Mouse (Mus musculus) c-Kit-negative CD71-positive TER-119-positive erythroid progenitor cells, embryonic 14.5 days (primary cell): ENCODE measurements around the gene Ric8b.
A peak's percentile ranks its signal among the peaks of the same experiment; 100 is the strongest.

Experiments
- DNase-seq: peaks from one replicate; pipeline ENCODE4 v3.0.0-alpha.2; 2013; ENCODE audit warnings: low read depth, low spot score

Gene Ric8b

DNA sequence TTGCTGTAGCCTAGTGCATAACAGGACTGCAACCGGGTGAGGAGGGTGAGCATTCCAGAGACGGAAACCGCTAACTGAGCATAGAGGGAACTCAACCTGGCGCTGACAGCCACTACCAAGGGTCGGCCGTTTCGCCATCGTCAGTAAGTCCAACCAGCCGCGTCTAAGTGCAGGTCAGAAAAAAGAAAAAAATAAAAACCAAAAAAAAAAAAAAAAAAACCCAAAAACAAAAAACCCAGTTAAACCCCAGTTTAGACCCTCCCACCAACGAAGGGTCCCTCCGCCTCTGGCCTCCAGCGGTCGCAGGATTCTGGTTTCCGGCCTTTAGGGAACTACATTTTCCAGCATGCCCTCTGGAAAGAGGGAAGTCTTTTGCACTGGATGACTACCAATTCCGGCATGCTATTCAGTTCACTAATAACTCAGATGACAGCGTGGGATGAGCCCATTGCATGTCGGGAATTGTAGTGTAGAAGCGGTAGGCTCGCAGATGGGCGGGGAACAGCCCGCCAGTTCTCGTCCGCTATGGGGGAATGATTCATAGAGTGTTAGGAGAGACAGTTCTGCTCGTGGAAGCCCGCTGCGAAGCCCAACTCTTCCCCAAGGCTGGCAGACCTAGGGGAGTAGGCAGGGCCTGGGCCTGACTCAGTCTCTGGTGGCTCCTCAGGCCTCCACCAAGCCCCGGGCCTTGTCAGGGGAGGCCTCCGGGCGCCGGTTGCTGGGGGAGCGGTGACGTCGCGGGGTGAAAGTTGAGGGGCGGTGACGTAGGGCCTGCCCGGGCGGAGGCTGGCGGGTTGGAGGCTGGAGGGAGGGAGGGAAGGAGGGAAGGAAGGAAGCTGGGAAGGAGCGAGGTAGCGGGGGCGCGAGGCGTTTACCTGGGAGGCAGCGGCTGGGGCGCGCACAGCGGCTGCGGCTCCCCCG, at the start of gene Ric8b:
Ric8b (plus strand) TSS at position 807 of the 921 bp plus-strand sequence.
- peak; percentile 82 for DNase-seq

DNA sequence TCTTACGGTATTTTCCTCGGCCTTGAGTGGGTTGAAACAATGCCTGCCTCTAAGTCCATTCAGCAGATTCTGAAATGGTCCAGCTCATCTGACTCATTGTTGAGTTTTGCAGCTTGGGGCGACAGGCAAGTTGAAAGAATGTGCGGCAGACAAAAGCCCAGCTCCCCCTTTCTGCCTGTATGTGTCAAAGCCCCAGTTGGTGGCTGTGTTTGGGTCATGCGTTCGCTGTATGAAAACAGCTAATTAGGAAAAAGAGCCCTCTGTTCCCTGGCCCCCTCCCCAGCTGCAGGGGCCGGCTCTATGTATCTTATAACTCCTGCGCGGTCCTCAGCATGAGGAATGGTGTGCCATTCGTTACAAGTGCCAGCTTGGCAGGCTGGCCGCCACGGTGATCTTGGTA, 46.1 kb upstream of the Ric8b start:
- no peak for DNase-seq

DNA sequence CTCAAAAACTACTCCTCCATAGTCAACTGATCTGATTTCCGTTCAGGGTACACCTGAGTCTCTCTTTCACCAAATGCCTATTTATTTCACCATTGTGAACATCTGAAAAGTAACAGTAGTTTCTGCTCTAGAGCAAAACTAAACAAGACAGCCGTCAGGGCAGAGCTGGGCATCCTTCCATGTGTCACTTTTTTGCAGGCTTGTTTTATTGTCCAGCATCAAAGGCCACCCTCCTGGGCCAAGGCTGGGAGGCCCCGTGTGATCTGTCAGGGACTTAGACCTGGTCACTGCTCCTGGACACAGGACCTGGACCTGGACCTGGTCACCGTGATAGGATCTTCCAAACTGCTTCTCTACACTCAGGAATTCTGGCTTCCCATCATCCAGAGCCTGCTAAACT, 45.5 kb upstream of the Ric8b start:
- DNase-seq: no peak

DNA sequence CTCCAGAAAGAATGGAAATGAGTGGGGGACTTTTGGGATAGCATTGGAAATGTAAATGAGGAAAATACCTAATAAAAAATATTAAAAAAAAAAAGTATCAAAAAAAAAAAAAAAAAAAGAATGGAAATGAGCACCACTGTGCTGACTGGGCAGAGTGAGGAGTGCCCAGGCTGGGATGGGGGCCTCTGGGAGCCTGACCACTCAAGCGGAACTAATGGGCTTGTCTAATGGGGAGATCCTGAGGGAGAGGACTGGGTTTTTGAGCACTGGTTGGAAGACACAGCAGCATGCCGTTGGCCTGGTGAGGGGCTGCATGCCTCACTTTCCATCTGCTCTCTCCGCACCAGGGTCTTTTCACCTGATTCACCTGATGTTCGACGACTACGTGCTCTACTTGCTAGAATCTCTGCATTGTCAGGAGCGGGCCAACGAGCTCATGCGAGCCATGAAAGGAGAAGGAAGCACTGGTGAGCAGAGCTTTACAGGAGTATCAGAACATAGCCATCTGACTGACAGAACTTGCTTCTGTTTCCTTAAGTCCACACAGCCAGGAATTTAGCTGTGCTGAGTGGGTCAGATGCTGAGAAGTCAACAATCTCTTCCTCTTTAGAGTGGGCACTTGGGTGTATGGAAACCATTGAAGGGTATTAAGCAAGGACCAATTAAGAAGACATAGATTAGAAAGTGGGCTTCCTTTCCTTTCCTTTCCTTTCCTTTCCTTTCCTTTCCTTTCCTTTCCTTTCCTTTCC, 37.4 kb upstream of the Ric8b start:
- no peak for DNase-seq

DNA sequence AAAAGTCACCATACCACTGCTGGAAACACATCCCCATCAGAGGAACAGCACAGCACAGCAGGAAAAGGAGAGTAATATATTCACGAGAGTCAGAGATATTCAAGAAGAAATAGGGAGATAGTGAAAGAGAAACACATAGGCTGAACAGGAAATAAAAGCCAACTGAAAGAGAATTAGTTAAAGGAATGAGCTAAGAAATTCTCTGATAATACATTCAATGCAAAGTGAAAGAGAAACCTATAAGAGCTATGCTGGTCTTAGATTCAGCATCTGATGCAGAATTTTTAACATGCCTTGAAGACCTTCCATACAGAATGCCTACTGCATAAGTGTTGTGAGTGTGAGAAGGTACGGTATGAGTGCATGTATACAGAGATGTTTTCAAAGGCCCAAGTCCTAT, 34.9 kb upstream of the Ric8b start:
- DNase-seq: no peak

DNA sequence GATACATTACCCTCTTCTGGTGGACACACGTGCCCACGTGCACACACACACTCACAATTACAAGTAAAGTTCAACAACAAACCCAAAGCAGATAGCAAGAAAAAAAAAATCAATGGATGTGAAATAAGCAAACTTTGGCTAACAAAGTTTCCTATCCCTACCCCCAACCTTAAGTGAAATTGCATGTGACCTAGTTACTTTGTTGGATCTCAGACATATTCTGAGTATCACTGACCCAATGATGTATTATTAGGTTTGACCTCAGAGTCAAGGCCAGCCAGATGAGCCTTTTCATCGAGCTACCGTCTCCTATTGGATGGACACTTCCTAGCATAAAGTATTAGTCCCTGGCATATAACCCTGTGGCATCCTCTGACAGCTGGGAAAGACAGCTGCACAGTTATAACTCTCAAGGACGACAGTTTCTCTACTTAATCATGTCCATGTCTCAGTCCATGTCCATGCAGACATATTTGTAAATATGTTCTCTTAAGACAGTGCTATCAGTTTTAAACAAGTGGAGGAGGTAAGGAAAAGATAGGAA, 32.0 kb upstream of the Ric8b start:
- DNase-seq: no peak

DNA sequence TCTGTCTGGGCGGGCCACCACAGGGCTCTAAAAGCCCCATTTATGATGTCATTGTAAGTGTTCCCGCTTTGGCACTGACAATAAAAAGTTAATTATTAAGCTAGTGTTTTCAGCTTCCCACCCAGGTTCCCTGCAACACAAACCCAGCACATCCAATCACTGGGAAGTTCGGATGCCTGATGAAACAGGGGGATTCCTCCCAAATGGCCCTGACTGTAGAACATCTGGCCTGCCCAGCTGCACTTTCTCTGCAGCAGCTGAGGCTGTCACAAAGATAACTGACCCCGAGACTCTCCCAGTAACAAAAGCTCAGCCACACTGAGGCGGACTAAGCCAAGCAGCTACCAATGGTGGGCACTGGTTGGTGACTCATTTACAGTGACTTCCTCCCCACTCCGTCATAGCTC, 31.2 kb upstream of the Ric8b start:
- DNase-seq: no peak

DNA sequence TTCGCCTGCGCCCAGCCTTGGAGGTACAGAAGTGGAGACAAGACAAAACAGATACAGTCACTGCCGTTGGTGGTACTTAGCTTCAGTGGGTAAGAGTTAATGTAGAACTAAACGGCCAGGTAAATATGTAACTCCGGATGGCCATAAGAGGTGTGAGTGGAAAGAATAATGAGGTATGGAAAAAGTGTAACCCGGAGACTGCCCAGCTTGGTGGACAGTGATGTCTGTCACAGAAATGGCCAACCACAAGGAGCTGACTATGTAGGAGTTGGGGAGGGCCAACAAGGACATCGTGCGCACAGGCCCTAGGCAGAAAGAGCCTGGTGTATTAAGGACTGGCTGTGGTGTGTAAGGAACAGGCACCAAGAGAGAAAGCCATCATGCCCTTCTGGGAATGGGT, 30.6 kb upstream of the Ric8b start:
- no peak for DNase-seq

DNA sequence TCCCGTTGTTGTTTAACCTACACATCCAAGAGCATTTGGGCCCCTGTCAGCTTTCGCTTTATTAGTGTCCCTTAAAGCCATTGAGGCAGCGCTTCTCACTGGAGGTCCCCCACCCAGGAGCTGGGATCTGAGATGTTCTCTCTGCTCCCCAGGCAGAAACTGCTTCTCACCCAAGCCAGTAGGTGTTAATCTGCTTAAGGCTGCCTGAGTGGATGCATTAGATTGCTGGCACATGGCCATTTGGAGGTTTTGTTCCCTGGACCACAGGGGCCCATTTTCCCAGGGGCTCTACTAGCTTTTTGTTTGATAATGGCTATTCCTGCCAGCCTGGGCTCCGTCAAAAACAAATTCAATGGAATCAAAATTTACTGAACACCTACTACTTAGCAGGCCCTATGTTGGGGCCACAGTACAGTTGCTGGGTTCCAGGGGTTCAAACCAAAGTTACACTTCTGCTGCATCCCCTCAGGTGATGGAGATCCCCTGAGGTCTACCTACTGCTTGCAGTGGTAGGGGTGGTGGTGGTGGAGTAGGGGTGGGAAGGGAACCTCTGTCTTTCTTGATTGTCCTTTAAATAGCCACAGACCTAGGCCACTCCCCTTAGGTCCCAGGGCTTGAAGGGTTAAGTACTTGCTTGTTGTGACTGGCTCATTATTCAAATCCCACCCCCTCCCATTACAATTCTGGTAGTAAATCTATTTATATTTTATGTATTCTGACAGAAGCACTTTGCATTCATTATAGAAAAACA, 28.1 kb upstream of the Ric8b start:
- no peak for DNase-seq

DNA sequence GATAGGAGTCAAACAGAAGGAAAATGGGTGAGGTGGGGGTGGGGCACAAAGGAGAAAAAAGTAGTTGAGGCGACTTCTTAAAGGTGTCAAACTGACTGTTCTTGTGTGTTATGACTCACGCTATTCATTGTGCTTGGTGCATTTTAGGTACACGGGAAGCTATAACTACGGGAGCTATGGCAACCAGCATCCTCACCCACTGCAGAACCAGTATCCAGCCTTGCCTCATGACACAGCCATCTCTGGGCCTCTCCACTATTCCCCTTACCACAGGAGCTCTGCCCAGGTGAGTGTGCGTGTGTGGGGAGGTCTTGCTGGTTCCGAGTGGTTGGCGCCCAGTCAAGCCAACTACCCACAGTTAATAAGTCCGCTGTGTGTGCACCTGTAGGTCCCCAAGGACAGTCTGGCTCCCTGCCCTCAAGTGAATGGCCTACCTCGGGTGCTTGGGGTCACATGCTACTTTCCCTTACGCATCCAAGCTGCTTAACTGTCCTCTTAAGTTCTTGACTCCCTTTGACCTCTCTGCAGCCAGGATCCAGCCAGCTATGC, 21.5 kb upstream of the Ric8b start:
- no peak for DNase-seq

DNA sequence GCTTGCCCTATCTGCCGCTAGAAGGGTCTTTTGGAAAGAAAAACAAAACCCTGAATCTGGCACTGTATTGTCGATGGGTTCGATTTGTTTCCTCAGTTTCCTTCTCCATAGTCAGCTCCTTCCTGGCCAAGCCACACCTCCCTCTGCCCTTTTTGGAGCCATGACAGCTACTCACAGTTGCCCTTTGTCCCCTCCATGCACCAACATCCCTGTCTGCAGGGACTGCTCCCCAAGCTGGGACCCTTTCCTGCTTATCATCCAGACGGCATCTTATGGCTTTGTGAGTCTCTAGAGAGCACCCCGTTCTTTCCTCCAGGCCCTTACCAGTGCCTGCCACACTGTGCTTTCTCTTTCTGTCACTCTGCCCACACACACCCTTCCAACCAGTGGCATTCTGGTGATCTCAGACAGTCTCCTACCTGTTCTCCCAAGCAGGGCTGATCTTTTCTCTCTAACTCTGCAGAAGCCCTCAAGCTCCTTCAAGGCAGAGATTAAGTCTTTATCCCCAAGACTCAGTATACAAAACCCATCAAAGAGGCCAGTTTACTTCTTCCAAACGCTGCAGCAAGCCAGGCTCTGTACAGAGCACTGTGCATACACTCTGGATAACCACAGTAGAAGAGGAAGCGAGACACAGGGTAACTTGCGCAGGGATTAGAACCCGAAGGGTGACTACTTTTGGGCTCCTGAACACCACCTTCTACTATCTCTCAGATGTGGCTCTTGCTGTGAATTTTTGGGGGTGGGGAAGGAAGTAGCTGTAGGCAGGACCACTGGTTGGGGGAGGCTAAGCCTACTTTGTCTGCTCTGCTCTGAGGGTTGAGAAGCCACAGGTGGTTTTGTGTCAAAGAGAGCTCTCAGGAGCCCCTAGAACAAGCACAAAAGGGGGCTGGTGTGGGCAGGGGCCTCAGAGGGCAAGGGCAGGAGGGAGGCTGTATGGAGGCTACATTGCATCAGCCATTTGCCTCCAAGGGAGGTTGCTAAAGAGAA, 20.2 kb upstream of the Ric8b start:
- DNase-seq: no peak

DNA sequence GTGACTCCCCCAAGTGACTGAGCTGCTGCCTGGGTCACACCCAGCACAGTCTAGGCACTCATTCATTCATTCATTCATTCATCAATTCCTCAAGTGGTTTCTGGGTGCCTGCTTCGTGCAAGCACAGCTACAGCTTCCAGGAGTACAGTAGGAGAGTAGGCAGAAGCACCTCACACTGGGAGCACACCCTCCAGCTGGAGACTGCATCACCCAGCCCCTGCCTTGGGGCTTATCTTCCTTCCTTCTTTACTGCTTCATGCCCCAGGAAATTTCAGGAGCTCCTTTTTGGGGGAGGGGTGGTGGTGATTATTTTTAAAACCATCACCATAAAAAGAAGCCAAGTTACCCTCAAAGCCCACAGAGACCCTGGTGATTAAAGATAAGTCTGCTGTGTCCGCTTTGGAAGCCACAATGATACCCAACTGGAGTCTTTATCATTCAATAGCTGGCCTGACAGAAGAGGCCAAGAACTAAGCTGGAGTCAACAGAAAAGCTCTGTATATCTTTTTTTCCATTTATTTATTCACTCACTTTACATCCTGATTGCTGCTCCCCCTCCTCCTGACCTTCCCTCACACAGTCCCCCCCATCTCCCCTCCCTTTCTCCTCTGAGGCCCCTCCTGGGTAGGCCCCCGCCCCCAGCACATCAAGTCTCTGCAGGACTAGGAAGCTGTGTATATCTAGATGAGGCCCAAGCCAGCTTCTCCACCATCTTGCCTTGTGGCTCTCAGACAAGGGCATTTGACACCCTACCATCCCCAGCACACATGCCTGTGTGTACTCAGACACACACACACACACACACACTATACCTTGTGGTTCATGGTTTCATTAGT, 19.1 kb upstream of the Ric8b start:
- DNase-seq: no peak

DNA sequence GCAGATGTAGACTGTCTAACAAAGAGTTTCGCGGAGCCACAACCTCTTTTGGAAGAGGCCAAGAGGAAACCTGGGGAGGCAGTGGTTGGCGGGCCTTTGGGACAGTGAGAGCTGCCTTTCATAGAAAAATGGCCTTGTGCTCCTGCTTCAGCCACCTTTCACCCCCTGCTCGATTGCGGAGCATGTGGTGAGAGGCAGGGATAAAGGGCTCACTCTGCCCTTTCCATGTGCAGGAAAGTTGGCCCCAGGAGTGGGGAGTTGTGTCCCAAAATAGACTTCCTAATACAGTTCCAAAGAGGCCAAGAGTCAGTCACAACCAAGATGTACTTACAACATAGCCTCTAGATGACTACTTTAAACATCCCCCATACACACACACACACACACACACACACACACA, 15.7 kb upstream of the Ric8b start:
- no peak for DNase-seq

DNA sequence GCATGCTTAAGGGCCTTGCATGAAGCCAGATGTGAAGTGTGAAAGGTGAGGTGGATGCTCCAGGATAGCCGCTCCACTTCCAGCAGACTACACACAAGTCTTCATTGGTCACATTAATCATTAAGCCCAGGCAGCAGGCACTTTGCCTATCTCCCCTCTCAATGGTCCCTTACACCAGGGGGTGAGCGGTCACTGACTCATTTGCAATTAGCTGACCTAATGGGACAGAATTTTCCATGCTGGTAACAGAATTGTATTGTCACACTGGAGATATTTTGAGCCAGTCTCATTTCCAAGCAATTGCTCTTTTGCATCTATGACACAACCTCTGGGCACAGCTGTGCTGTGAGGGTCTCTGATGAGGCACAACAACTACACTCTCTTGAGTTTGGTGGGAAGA, 15.2 kb upstream of the Ric8b start:
- no peak for DNase-seq

DNA sequence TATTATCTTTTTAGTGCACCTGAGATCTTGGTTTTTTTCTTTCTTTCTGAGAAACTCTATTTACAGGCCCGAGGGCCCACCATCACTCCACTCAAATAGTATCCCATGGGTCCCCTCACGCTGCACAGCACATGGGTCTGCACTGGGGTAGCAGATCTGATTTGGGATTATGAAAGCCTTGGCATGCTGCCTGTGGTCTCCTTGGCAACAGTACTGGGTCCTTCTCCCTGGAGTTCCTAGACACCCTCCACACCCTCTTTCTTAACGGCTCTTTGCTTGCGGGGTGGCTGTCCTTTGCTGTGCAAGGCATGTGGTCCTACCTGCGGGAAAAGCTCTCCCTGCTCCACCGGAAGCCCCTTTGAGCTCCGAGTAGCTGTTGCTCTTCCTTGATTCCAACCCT, 14.1 kb upstream of the Ric8b start:
- no peak for DNase-seq

DNA sequence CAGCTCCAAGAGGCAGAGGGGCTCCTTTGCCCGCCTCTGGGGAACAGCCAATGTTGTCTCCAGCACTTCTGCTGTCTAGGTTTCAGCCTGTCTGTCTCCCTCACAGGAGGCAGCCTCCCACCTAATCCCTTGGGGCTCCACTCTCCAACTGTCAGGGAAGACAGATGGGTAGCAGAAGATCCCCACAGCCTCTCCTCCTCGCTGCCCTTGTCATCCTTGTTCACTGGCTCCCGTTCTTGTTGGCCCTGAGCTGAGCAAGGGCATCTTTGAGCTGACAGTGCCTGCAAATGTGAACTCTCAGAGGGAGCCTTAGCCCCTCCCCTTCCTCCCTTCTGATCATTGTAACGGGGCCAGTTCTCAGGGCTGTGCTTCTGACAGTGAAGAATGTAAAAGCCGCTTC, 13.7 kb upstream of the Ric8b start:
- no peak for DNase-seq

DNA sequence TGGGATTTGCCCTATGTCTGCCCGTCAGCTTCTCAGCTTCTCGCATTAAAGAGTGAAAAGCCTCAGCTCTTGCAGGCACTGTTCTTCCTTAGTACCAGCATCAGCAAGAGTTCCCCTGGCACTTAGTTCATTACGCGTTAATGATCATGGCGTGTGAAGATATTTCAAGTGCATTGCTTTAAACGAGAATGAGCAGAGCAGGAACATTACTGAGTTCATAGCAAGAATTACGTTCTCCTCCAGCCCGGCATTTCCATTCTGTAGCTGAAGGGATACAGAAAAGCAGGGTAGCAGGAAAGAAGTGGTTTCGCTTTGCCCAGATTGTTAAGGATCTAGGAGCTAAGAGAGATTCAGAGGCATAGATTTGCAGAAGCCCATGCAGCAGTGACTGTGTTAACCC, 10.5 kb upstream of the Ric8b start:
- no peak for DNase-seq

DNA sequence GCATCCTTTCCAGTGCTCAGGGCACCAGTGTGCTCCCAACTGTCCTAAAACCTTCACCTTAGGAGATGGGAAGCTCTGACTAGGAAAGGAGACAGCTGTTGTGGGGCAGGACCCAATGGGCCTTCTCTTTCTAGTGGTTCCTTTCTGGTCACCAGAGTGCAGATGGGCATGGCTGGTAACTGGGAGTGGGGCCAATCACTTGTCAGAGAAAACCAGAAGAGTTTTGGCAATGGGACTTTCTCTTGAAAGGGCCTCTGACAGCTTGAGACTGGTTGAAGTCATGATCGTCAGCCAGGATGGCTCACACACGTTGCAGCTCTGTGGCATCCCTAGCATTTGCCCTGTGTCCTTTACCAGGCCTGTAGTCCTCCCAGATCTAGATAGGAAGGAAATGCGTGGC, 9.4 kb upstream of the Ric8b start:
- no peak for DNase-seq

DNA sequence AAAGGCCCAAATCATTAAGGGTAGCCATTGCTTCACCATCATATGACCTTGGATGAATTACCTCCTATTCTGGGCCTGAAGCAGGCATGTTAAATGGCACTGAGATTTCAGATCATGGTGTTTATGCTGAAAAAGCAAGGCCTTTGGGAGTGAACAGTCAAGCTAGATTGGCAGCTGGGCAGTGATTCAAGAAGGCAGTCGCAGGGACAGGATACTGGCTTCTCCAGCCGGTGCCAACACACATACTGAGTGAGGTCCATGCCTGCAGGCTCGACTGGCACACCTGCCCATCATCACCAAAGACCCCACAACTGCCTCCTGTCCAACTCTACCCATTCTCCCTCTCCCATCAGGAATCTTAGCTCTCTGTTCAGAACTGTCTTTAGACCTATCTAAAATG, 8.9 kb upstream of the Ric8b start:
- DNase-seq: no peak
